Mouse (Mus musculus): ENCODE data around the gene Nvl. TPM values are rescaled to one million over a fixed set of nuclear protein-coding genes. Genes with fewer than 3 reads are reported as not detected.

Nvl gene
- polyA plus RNA-seq, 1 experiment from 2014 or later, result 33.5 TPM

DNA sequence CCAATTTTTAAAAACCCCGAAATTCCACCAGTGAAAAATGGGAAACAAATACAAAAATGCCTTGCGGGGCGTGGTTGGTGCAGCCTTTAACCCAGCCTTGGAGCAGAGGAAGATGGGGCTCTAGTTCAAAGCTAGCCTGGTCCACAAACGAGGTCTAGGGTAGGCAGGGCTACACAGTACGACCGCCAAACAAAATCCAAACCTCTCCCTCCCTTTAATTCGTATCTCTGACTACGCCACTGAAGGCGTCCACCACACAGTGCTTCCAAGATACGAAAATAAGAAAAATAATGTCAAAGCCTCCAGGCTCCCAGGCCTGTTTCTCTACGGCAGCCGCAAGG is 425 bp downstream of the Nvl start:
- no peak for DNase-seq (ENCODE audit: low spot score)
- Histone ChIP-seq H3K4me3 (peak overlapping the region; percentile 94), H3K27ac (peak overlapping the region; percentile 89), H3K27me3 (ENCODE audit: insufficient read depth, poor library complexity, severe bottlenecking) (no peaks in the 10 kb centered on the region), H3K36me3 (peaks cover 33% of the 10 kb centered on the region), H3K4me1 (peaks cover 14% of the 10 kb centered on the region), H3K9me3 (no peaks in the 10 kb centered on the region)
- under 1% methylated on average over 12 of the region's 12 CpGs for WGBS

DNA sequence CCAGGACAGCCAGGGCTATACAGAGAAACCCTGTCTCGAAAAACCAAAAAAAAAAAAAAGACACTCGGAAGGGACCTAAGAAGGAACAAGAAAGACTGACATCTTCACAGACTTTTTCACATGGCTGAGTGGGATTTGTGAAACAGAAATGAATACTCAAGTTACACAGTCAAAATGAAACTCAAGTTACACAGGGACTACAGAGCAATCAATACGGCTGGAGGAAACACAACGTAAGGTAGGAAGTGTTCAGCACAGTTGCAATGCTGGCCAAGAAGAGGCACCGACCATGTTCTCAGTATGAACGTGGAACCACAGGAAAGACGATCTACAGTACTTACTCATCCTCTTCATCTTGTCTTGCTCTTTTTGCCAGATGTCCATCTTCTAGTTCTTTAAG is 5.3 kb downstream of the Nvl start:
- peaks cover 7% of the 10 kb centered on the region for H3K4me1 ChIP-seq
- no peaks in the 10 kb centered on the region for H3K27me3 ChIP-seq (ENCODE audit: insufficient read depth, poor library complexity, severe bottlenecking)
- H3K9me3 ChIP-seq, result no peaks in the 10 kb centered on the region
- no peak overlapping the region for H3K27ac ChIP-seq
- no peak for DNase-seq (ENCODE audit: low spot score)
- peaks cover 77% of the 10 kb centered on the region for H3K36me3 ChIP-seq
- WGBS, result 91% methylated on average over 7 of the region's 7 CpGs
- H3K4me3 ChIP-seq, result no peak overlapping the region

DNA sequence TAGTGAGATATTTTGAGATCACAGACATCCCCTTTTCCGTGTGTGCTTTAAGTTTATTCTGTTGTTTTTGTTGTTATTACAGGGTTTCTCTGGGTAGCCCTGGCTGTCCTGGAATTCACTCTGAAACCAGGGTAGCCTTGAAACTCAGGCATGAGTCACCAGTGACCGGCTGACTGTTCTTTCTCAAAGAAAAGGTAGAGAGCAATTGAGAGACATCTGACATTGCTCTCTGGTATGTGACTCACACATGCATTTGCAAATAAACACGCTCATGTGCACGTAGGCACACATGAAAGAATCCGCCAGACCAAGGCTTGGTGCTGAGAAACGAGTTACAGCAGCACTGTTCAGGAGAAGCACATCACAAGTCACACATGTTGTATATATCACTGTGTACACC is 12.1 kb downstream of the Nvl start:
- Histone ChIP-seq H3K36me3 (peaks cover 91% of the 10 kb centered on the region), H3K27ac (no peak overlapping the region)
- 90% methylated on average over 6 of the region's 6 CpGs for WGBS

DNA sequence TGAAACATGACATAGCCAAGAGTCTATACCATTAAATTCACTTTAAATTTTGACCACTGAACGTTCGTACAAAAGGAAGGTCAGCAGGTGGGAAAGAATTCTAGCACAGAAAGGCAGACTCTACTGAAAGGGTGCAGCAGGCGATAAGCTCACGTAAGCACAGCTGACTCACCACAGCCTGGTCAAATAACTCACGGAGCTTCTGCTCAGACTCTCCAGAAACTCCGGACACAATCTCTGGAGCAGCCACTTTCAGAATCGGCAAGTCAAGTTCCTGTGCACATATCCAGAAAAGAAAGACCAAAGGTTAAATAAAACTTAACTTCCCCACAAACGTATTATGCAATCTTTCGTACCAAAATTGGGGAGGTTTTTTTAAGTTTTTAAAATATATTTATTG is 17.2 kb downstream of the Nvl start:
- WGBS, result 91% methylated on average over 9 of the region's 9 CpGs
- peaks cover 89% of the 10 kb centered on the region for H3K36me3 ChIP-seq

More for the DNA sequence above, 12.1 kb downstream of the Nvl start:
- no peak overlapping the region for H3K4me3 ChIP-seq
- H3K9me3 ChIP-seq, result no peaks in the 10 kb centered on the region
- no peaks in the 10 kb centered on the region for H3K27me3 ChIP-seq (ENCODE audit: insufficient read depth, poor library complexity, severe bottlenecking)
- no peaks in the 10 kb centered on the region for H3K4me1 ChIP-seq
- DNase-seq (ENCODE audit: low spot score), result no peak

DNA sequence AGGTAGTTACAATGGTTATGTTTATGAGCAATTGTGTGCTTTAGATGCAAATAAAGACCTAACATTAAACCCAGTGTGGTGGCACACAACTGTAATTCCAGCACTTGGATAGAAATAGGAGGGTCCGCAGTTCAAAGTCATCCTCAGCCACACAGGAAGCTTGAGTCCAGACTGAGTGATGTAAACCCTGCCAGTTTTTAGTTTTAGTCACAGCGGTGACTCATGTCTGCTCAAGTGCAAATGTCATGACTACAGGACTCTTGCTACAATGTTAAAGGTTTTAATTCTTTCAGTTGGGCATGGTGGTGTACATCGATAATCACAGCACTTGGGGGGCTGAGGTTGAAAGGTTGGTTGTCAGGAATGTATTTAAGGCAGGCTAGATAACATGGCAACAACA is 18.1 kb downstream of the Nvl start:
- H3K4me1 ChIP-seq, result no peaks in the 10 kb centered on the region
- WGBS, result 92% methylated on average over 3 of the region's 3 CpGs
- no peak overlapping the region for H3K4me3 ChIP-seq
- H3K9me3 ChIP-seq, result no peaks in the 10 kb centered on the region
- no peaks in the 10 kb centered on the region for H3K27me3 ChIP-seq (ENCODE audit: insufficient read depth, poor library complexity, severe bottlenecking)
- no peak overlapping the region for H3K27ac ChIP-seq
- peaks cover 93% of the 10 kb centered on the region for H3K36me3 ChIP-seq
- no peak for DNase-seq (ENCODE audit: low spot score)

More for the DNA sequence above, 17.2 kb downstream of the Nvl start:
- DNase-seq (ENCODE audit: low spot score), result no peak
- H3K4me1 ChIP-seq, result no peaks in the 10 kb centered on the region
- no peak overlapping the region for H3K4me3 ChIP-seq
- H3K9me3 ChIP-seq, result no peaks in the 10 kb centered on the region
- H3K27ac ChIP-seq, result no peak overlapping the region
- no peaks in the 10 kb centered on the region for H3K27me3 ChIP-seq (ENCODE audit: insufficient read depth, poor library complexity, severe bottlenecking)

DNA sequence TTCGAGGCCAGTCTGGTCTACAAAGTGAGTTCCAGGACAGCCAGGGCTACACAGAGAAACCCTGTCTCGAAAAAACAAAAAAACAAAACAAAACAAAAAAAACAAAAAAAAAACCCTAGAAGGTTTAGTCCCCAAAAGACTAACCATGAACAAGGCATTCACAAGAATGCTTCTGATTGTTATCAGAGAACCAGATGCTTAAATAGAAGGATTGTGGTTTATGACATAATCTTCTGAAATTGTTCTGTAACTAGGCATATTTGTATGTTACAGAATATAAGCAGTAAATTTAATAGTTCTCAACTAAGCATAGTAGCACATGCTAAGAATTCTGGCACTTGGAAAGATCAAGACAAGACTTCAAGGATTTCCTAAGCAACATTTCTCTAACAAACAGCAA is 19.9 kb downstream of the Nvl start:
- no peaks in the 10 kb centered on the region for H3K4me1 ChIP-seq
- peaks cover 90% of the 10 kb centered on the region for H3K36me3 ChIP-seq
- 88% methylated on average over 2 of the region's 2 CpGs for WGBS
- no peaks in the 10 kb centered on the region for H3K27me3 ChIP-seq (ENCODE audit: insufficient read depth, poor library complexity, severe bottlenecking)
- no peak overlapping the region for H3K27ac ChIP-seq
- no peaks in the 10 kb centered on the region for H3K9me3 ChIP-seq
- no peak for DNase-seq (ENCODE audit: low spot score)
- H3K4me3 ChIP-seq, result no peak overlapping the region

DNA sequence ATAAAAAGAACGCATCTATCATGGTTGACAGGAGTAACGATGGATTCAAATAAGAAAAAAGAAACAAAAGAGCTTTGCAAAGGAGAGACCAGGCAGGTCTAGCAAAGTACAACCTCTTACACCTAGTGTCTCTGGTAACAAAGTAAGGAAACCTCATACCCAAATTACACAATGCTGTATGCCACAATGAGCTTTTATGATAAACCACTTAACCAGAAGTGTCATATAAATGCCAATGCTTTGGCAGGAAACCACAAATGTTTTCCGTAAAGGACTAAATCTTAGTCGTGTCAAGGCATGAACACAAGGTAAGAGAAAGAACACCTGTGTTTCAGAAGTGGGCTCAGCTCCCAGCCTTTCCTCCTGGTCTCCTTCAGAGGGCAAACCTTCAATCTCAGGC is 26.9 kb downstream of the Nvl start:
- Histone ChIP-seq H3K4me3 (no peak overlapping the region), H3K9me3 (no peaks in the 10 kb centered on the region), H3K4me1 (no peaks in the 10 kb centered on the region), H3K27me3 (ENCODE audit: insufficient read depth, poor library complexity, severe bottlenecking) (no peaks in the 10 kb centered on the region), H3K36me3 (peaks cover 85% of the 10 kb centered on the region), H3K27ac (no peak overlapping the region)
- WGBS, result 92% methylated on average over 4 of the region's 4 CpGs
- DNase-seq (ENCODE audit: low spot score), result no peak

DNA sequence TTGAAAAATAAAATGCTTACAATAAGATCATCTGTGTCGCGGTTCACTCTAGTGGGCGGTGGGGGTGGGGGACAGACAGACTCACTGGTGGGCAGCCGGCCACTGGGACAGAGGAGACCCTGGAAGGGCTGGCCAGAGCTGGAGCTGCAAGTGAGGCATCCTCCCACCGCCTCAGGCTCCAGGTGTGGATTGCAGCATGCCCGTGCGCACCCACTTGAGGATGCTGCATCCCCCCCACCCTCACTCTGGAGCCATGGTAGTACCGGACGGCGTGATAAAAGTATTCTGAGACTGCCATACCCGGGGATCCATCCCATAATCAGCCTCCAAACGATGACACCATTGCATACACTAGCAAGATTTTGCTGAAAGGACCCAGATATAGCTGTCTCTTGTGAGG is 54.0 kb downstream of the Nvl start:
- no peak for DNase-seq (ENCODE audit: low spot score)
- no peaks in the 10 kb centered on the region for H3K27me3 ChIP-seq (ENCODE audit: insufficient read depth, poor library complexity, severe bottlenecking)
- no peak overlapping the region for H3K4me3 ChIP-seq
- no peaks in the 10 kb centered on the region for H3K4me1 ChIP-seq
- H3K36me3 ChIP-seq, result peaks cover 44% of the 10 kb centered on the region
- H3K9me3 ChIP-seq, result no peaks in the 10 kb centered on the region
- WGBS, result 78% methylated on average over 12 of the region's 12 CpGs
- no peak overlapping the region for H3K27ac ChIP-seq

DNA sequence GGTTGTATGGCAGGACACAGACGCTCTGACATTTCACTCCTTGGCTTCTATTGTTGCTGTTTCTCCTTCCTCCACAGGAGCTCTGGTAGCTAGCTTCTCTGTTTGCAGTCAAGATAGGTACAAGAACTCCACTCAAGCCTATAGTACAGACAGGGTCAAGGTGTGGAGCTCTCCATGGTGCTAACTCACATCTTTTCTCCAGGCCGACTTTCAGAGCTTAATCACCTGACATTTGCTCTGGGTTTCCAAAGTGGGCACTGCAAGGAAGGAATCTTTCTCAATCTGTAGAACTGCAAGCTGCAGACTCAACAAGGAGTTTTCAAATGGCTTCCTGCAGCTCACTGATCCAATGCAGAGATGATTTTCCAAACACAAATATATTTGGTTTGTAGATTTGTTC is 60.0 kb downstream of the Nvl start:
- no peaks in the 10 kb centered on the region for H3K9me3 ChIP-seq
- H3K27me3 ChIP-seq (ENCODE audit: insufficient read depth, poor library complexity, severe bottlenecking), result no peaks in the 10 kb centered on the region
- no peak overlapping the region for H3K27ac ChIP-seq
- H3K36me3 ChIP-seq, result no peaks in the 10 kb centered on the region
- 38% methylated on average over 2 of the region's 2 CpGs for whole genome bisulfite sequencing
- H3K4me3 ChIP-seq, result no peak overlapping the region
- no peaks in the 10 kb centered on the region for H3K4me1 ChIP-seq
- no peak for DNase-seq (ENCODE audit: low spot score)

DNA sequence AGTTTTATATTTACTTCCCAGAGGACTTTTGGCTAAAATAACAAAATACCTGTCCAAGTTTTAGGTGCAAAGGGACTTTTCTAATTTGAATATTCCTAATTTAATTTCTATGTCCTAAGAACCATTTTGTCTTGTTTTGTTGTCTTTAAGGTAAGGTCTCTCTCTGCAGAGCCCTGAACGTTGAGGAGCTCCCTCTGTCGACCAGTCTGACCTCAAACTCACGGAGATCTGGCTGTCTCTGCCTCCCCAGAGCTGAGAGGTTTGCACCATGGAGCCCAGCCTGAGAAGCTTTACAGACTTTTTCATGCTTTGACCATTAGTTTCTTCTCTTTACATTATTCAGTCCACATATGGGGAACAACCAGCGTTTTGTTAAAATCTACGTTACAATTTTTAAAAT is 70.9 kb downstream of the Nvl start:
- no peak for DNase-seq (ENCODE audit: low spot score)
- Histone ChIP-seq H3K4me3 (no peak overlapping the region), H3K27me3 (ENCODE audit: insufficient read depth, poor library complexity, severe bottlenecking) (no peaks in the 10 kb centered on the region), H3K4me1 (no peaks in the 10 kb centered on the region), H3K27ac (no peak overlapping the region), H3K36me3 (no peaks in the 10 kb centered on the region), H3K9me3 (no peaks in the 10 kb centered on the region)
- WGBS, result 40% methylated on average over 5 of the region's 5 CpGs

DNA sequence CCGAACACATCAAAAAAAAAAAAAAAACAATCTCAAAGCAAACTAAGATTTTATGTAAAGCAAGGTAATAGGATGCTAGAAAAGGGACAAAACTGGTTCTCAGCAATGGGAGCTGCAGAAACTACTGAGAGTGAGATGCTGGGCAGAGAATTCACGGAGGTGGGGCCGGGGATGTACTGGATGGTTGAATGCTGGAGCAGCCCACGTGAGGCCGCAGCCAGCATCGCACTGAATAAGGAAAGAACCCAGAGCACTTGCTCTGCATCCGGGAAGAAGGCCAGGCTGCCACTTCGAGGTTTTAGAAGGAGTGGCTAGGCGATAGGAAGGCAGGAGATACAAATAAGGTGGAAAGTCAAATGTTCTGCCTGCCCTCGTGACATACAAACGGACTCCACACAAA is 74.3 kb downstream of the Nvl start:
- H3K27me3 ChIP-seq (ENCODE audit: insufficient read depth, poor library complexity, severe bottlenecking), result no peaks in the 10 kb centered on the region
- no peak for DNase-seq (ENCODE audit: low spot score)
- no peak overlapping the region for H3K27ac ChIP-seq
- H3K4me3 ChIP-seq, result no peak overlapping the region
- H3K36me3 ChIP-seq, result no peaks in the 10 kb centered on the region
- WGBS, result 58% methylated on average over 11 of the region's 11 CpGs
- no peaks in the 10 kb centered on the region for H3K4me1 ChIP-seq
- no peaks in the 10 kb centered on the region for H3K9me3 ChIP-seq

DNA sequence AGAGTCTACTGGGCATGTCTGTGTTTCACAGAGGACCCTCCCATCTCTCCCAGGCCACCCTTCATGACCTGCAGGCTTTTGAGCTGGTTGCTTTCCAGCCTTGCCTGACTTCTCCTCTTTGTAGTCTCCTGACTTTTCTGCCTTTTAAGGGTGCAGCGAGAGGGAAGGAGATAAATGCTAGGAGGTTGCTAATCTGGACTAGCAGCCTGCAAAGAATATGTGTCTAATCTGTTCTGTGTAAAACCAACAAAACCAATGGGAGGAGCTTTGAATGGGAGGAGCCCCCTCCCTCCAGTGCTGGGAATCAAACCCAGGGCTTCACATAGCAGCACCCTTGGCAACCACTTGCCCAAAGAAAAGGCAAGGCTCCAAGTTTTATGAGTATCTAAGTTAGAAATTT is 75.7 kb downstream of the Nvl start:
- DNase-seq (ENCODE audit: low spot score), result no peak
- 54% methylated on average over 1 of the region's 1 CpGs for WGBS
- Histone ChIP-seq H3K4me3 (no peak overlapping the region), H3K9me3 (no peaks in the 10 kb centered on the region), H3K36me3 (no peaks in the 10 kb centered on the region), H3K27me3 (ENCODE audit: insufficient read depth, poor library complexity, severe bottlenecking) (no peaks in the 10 kb centered on the region), H3K4me1 (no peaks in the 10 kb centered on the region), H3K27ac (no peak overlapping the region)

DNA sequence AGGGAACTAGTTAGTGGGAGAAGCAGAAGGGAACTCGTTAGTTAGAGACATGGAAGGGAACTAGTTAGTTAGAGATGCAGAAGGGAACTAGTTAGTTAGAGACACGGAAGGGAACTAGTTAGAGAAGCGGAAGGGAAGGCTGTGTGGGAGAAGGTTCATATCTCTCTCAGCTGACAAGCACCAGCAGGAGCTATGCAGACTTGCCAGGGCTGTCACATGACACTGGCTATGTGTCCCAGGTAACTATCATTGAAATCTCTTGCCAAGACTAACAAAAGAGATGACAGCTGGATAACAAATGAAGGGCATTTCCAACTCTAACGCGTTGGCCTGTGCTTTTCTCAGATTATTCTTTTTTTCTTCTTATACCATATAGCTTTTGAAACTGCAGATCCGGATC is 79.4 kb downstream of the Nvl start:
- no peaks in the 10 kb centered on the region for H3K27me3 ChIP-seq (ENCODE audit: insufficient read depth, poor library complexity, severe bottlenecking)
- H3K4me1 ChIP-seq, result no peaks in the 10 kb centered on the region
- no peaks in the 10 kb centered on the region for H3K36me3 ChIP-seq
- no peaks in the 10 kb centered on the region for H3K9me3 ChIP-seq
- no peak overlapping the region for H3K4me3 ChIP-seq
- no peak overlapping the region for H3K27ac ChIP-seq
- no peak for DNase-seq (ENCODE audit: low spot score)
- 80% methylated on average over 6 of the region's 6 CpGs for whole genome bisulfite sequencing

DNA sequence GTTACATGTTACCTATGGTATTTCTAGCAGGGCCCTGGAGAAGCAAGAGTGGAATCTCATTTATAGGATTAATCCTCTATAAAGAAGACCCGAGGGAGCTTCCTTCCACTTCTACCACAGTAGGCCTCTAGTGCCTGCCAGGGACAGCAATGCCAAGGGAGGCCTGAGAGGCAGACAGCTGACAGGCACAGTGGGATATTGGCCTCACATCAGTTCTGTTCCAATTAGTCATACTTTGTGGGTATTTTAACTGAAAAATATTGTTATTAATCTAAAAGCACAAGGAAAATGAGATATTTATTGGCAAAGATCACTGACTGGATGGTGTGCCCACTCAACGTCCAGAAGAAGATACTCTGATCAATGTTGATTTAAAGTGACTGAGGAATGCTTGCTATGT is 80.0 kb downstream of the Nvl start:
- Histone ChIP-seq H3K27me3 (ENCODE audit: insufficient read depth, poor library complexity, severe bottlenecking) (no peaks in the 10 kb centered on the region), H3K4me1 (no peaks in the 10 kb centered on the region), H3K27ac (no peak overlapping the region), H3K9me3 (no peaks in the 10 kb centered on the region), H3K36me3 (no peaks in the 10 kb centered on the region), H3K4me3 (no peak overlapping the region)
- 71% methylated on average over 2 of the region's 2 CpGs for WGBS
- DNase-seq (ENCODE audit: low spot score), result no peak

Data from heart, embryonic 10.5 days (tissue).